Mouse (Mus musculus): Measurements from ENCODE around the gene Evl.

DNA sequence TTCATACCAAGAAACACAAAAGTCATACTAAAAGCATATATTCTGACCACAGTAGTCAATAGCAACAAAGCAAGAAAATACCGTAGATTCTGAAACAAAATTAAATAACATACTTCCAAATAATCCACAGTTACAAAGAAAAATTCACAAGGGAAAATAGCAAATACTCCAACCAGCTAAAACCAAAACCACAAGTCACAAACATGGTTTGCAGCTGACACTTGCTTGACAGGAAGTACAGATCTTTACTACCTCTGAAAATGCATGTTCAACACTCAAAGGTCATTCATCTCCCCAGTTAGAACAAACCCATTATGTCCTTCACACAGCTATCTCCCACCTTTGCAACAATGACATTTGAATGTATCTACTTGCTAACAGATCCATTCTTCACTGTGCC is 79.5 kb downstream of the Evl start:
- no peak for TF ChIP-seq TCF12 (IDR thresholded peaks at IDR 0.05; ENCODE audit: insufficient read depth, poor library complexity, severe bottlenecking)
- TF ChIP-seq POLR2A (IDR thresholded peaks at IDR 0.05; ENCODE audit: insufficient read length, low read depth) = no peak
- TF ChIP-seq E2F4 (IDR thresholded peaks at IDR 0.05; ENCODE audit: insufficient read depth) = no peak
